Mouse (Mus musculus) liver, embryonic 13.5 days (tissue): ENCODE data around the gene Phospho1. TPM values are rescaled to one million over a fixed set of nuclear protein-coding genes. Genes with fewer than 3 reads are reported as not detected.
A peak's percentile ranks its signal among the peaks of the same experiment; 100 is the strongest.

Experiments
- ATAC-seq: fragments of 200-750 bp; cut with Nextera tagmentation; 2 replicates; pipeline ENCODE4 v1.8.0; 2017; ENCODE audit warnings: low read depth, mild to moderate bottlenecking, moderate number of reproducible peaks, moderate library complexity
- DNase-seq: peaks from one replicate; pipeline ENCODE4 v3.0.0; 2022
- H3K27ac ChIP-seq: fragments of 300-500 bp; sonication (generic); 2 replicates; pipeline ENCODE4 v1.5.1; 2015; ENCODE audit warnings: moderate library complexity, mild to moderate bottlenecking, inconsistent platforms
- H3K27me3 ChIP-seq: fragments of 300-500 bp; sonication (generic); 2 replicates; pipeline ENCODE4 v1.6.1; 2015; ENCODE audit warnings: mild to moderate bottlenecking, inconsistent platforms
- H3K36me3 ChIP-seq: fragments of 300-500 bp; sonication (generic); 2 replicates; pipeline ENCODE4 v1.6.1; 2015; ENCODE audit warnings: mild to moderate bottlenecking, inconsistent platforms
- H3K4me1 ChIP-seq: fragments of 300-500 bp; sonication (generic); replicated peaks from 2 replicates; pipeline ENCODE4 v1.6.1; 2015; ENCODE audit warnings: inconsistent platforms
- H3K4me2 ChIP-seq: fragments of 300-500 bp; sonication (generic); 2 replicates; pipeline ENCODE4 v1.6.1; 2015; ENCODE audit warnings: inconsistent platforms, mild to moderate bottlenecking, moderate library complexity
- H3K4me3 ChIP-seq: fragments of 300-500 bp; sonication (generic); replicated peaks from 2 replicates; pipeline ENCODE4 v1.5.1; 2015; ENCODE audit warnings: mild to moderate bottlenecking, inconsistent platforms
- H3K9ac ChIP-seq: fragments of 300-500 bp; sonication (generic); 2 replicates; pipeline ENCODE4 v1.6.1; 2015; ENCODE audit warnings: mild to moderate bottlenecking, inconsistent platforms
- H3K9me3 ChIP-seq: fragments of 300-500 bp; sonication (generic); replicated peaks from 2 replicates; pipeline ENCODE4 v1.6.1; 2016; ENCODE audit warnings: inconsistent platforms
- WGBS: fragments of 180-500 bp; shearing (Covaris S2); methylation state at CpG from one replicate; pipeline ENCODE4 v1.1.7; 2015; ENCODE audit not compliant: insufficient replicate concordance; 5-methylcytosine and 5-hydroxymethylcytosine counted together
- polyA plus RNA-seq: library from polyadenylated mRNA; unstranded; fragments of >200 nt; fragmentation: Nextera tagmentation; extraction: Ambion mirVana; gene quantifications from 2 replicates; pipeline ENCODE4 v1.2.1, GENCODE M21; 2015

The Phospho1 gene
- polyA plus RNA-seq, 1 experiment from 2014 or later, result 6.2 TPM

DNA sequence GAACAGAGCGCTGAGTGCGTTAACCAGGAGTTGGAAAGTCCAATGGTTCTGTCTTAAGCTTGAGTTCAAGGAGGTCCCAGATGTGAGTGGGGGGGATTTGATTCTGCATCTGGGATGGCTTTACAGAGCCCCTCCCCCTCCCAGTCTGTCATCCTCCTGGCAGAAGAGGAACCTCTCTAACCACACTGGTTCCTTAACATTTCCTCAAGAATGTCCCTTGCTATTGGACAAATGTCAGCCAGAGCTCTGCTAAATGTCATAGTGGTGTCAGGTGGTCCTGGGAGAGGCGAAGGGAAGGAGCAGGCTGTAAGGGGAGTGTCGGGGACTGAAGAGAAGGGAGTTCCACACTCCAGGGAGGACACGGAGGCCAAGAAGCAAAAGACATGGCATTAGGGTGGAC, 18.7 kb downstream of the Phospho1 start:
- ATAC-seq (no peak), DNase-seq (no peak)
- Histone ChIP-seq H3K9me3 (no peaks in the 10 kb centered on the region), H3K4me3 (no peak overlapping the region), H3K36me3 (no peaks in the 10 kb centered on the region), H3K4me1 (peaks cover 58% of the 10 kb centered on the region), H3K27ac (peak overlapping the region; percentile 58; the same call in 1 of the 2 replicates), H3K4me2 (peak overlapping the region; percentile 57), H3K27me3 (peaks cover 19% of the 10 kb centered on the region), H3K9ac (no peak overlapping the region)
- 31% methylated on average over 5 of the region's 5 CpGs for WGBS

DNA sequence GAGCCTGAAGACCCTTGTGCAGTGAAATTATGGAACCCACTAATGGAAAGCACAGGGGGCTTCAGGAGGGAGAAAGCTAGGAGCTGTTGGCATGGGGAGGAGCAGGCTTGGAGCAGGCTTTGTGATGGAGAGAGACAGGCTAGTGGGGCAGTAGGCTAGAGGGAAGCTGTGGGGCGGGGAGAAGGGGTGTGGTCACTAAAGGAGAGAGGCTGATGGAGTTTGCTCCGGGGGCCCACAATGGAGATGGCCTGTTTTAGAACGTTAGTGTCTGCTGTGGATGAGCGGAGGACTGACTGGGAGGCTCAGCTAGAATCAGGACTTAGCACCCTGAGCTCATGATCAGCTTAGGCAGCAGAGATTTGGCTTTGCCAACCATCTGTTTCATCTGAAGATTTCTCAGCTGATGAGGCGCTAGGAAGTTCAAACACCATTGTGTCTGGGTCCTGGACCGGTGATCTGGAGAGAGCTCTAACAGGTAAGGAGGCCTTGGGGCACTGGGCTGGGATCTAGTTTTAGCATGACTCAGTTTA, 19.2 kb downstream of the Phospho1 start:
- no peak overlapping the region for H3K9ac ChIP-seq
- H3K27ac ChIP-seq, result peak overlapping the region; percentile 11; the same call in 1 of the 2 replicates
- H3K27me3 ChIP-seq, result peaks cover 19% of the 10 kb centered on the region
- peaks cover 53% of the 10 kb centered on the region for H3K4me1 ChIP-seq
- no peak for ATAC-seq
- no peaks in the 10 kb centered on the region for H3K9me3 ChIP-seq
- WGBS, result 29% methylated on average over 6 of the region's 6 CpGs
- no peaks in the 10 kb centered on the region for H3K36me3 ChIP-seq
- no peak for DNase-seq
- H3K4me3 ChIP-seq, result no peak overlapping the region
- peak overlapping the region; percentile 17 for H3K4me2 ChIP-seq

DNA sequence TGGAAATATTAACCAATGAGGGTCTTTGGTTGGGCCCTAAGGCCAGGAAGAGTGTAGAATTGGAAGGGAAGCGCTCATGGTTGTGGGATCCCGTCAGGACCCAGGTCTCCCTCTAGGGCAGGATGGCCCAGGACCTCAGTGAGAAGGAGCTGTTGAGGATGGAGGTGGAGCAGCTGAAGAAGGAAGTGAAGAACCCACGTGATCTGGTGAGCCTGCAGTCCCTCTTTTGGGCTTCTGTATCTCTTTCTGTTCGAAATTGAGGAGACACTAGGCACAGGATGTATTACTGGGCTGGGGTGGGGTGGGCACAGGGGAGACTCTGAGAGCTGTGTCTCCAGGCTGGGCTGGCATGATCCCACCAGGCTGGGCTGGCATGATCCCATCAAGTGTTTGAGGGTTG, 20.6 kb downstream of the Phospho1 start:
- Histone ChIP-seq H3K4me3 (no peak overlapping the region), H3K36me3 (no peaks in the 10 kb centered on the region), H3K4me1 (peaks cover 42% of the 10 kb centered on the region), H3K9me3 (no peaks in the 10 kb centered on the region), H3K4me2 (no peak overlapping the region), H3K9ac (no peak overlapping the region), H3K27ac (no peak overlapping the region), H3K27me3 (peaks cover 21% of the 10 kb centered on the region)
- WGBS, result 39% methylated on average over 4 of the region's 4 CpGs
- ATAC-seq (no peak), DNase-seq (no peak)

DNA sequence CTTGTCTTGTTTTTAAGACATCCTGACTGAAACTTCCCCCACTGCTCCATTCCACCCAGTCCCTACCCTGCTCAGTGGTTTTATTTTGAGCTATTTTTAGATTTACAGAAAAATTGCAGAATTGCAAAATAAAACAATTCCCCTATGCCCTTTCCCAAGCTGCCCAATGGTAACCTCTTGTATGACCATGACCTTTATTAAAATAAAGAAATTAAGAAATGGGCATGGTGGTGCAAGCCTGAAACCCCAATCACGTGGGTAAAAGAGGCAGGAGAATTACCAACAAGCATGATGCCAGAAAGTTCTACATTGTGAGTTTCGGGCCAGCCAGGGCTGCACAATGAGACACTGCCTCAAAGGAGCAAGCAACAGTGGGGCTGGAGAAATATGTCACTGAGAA, 26.6 kb downstream of the Phospho1 start:
- DNase-seq, result no peak
- no peak overlapping the region for H3K27ac ChIP-seq
- peaks cover 6% of the 10 kb centered on the region; the same call in 1 of the 2 replicates for H3K4me1 ChIP-seq
- peaks cover 18% of the 10 kb centered on the region for H3K27me3 ChIP-seq
- H3K9ac ChIP-seq, result no peak overlapping the region
- ATAC-seq, result no peak
- H3K36me3 ChIP-seq, result no peaks in the 10 kb centered on the region
- WGBS, result 55% methylated on average over 2 of the region's 2 CpGs
- H3K9me3 ChIP-seq, result no peaks in the 10 kb centered on the region
- no peak overlapping the region for H3K4me2 ChIP-seq
- H3K4me3 ChIP-seq, result no peak overlapping the region

DNA sequence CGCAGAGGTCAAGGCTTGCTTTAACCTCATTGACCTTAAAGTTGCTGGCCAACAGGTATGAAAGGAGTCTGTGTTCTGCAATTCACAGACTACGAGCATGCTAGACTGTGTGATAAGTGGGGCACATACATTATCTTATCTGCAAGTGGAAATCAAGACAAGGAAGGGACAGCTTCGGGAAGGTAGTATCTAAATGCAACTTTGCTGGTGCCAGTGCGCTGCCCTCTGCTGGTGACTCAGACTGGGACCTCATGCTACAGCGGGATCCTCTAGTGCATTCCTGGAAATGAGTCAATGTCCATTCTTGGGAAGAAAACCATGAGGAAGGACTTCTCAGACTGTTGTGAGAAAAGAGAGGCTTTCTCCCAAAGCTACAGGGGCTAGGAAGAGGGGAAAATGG, 29.4 kb downstream of the Phospho1 start:
- no peak for ATAC-seq
- Histone ChIP-seq H3K27ac (no peak overlapping the region), H3K4me3 (no peak overlapping the region), H3K36me3 (no peaks in the 10 kb centered on the region), H3K4me1 (peaks cover 18% of the 10 kb centered on the region), H3K9ac (no peak overlapping the region), H3K27me3 (peaks cover 18% of the 10 kb centered on the region), H3K9me3 (no peaks in the 10 kb centered on the region), H3K4me2 (no peak overlapping the region)
- no peak for DNase-seq
- WGBS, result 37% methylated on average over 5 of the region's 5 CpGs

DNA sequence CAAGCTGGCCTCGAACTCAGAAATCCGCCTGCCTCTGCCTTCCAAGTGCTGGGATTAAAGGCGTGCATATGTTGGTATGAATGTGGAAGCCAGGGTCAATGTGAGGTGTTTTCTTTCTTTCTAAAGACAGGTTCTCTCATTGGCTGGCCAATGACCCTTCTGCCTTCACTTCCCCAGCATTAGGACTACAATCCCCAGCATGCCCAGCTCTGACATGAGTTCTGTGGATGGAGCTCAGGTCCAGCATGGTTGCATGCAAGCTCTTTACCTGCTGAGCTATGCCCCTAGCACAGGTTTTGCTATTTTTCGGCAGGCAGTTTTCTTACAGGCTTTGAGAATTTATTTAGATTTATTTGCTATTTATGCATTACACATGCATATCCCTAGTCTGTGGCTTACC, 33.0 kb downstream of the Phospho1 start:
- Histone ChIP-seq H3K36me3 (0 out of 2 replicates have a peak, but pooled peaks cover 6% of the 10 kb centered on the region), H3K4me1 (peaks cover 44% of the 10 kb centered on the region), H3K27me3 (peaks cover 9% of the 10 kb centered on the region), H3K9ac (peak overlapping the region; percentile 80; the same call in 1 of the 2 replicates), H3K4me3 (peak overlapping the region; percentile 89; the same call in 1 of the 2 replicates), H3K27ac (no peak overlapping the region), H3K9me3 (no peaks in the 10 kb centered on the region), H3K4me2 (peak overlapping the region; percentile 81)
- 74% methylated on average over 4 of the region's 4 CpGs for WGBS
- DNase-seq (no peak), ATAC-seq (no peak)

DNA sequence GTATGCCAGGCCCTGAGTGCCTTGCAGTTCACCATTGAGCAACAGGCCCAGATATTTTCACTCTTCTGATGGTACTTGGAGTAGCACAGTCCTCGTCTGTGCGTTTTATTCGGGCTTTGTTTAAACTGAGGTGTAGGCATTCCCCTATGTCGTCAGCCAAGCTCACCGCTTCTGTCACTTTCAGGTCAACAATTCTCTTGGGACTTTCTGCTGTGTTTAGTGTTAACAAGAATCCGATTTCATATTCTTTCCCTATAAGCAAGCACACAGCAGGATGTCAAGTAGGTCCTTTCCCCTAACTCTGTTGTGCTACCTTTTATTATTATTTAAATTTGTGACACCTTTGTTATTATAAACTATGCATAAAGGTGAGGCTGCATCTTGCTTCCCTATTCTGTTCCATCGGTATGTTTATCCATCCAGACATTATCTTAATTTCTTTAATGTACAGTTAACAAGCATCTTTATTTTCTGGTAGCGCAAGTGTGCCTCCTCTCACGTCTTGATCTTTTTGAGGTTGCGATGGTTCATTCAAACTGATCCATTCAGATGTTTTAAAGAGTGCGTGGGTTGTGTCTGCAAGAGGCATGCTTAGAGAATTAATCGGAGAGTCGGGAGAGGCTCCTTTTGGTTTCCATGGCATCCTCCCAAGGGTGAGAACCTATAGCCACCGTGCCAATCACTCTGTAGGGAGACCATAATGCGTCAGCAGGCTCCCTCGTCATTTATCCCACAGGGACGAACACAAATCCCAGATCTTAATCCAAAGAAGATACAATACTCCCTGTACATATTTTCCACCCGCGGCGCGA, 33.6 kb downstream of the Phospho1 start:
- Histone ChIP-seq H3K27me3 (peaks cover 3% of the 10 kb centered on the region), H3K4me2 (peak overlapping the region; percentile 81), H3K4me3 (peak overlapping the region; percentile 89), H3K9ac (peak overlapping the region; percentile 80), H3K4me1 (peaks cover 45% of the 10 kb centered on the region), H3K9me3 (no peaks in the 10 kb centered on the region), H3K27ac (peak overlapping the region; percentile 96), H3K36me3 (0 out of 2 replicates have a peak, but pooled peaks cover 6% of the 10 kb centered on the region)
- WGBS, result 31% methylated on average over 21 of the region's 21 CpGs
- DNase-seq, result no peak
- ATAC-seq, result no peak

DNA sequence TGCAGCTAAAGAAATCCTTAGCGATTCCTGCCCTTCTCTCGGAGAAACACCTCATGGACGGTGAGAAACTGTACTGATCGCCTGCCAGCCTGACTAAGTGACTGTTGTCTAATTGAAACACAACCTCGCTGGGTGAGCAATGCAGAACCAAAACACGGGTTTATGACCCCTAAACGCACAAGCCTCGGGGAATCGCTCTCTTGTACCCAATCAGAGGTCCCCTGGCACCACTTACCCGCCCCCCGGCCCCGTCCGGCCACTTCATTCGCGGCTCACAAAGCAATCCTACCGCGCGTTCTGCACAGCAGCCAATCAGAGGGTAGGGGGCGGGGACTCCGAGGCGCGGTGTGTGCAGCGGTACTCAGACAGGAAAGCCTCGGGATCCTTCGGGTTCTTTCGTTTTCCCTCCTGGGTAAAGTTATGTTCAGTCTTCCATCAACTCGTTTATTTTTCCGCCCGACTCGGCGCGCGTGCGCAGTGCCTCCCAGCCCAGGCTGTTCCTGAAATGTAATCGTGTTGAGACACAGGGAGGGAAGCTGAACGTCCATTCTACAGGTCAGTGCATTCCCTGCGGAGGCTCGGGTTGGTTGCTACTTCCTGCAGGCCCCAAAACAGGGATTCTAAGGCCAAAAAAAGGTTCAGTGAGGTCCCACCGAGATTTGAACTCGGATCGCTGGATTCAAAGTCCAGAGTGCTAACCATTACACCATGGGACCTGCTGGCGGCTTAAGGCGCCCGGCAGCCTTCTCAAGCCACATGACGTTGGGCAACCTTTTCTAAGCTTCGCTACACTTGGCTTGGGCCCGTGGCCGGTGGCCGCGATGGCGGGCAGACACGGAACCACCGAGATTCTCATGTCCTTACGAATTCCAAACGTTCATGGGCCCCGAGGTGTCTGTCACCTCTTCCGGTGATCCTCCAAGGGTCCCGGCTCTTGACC, 34.5 kb downstream of the Phospho1 start:
- WGBS, result under 1% methylated on average over 58 of the region's 58 CpGs
- H3K9ac ChIP-seq, result peak overlapping the region; percentile 91
- ATAC-seq (peak; percentile 95), DNase-seq (peak; percentile 97)
- no peaks in the 10 kb centered on the region for H3K9me3 ChIP-seq
- H3K27ac ChIP-seq, result peak overlapping the region; percentile 96
- H3K4me2 ChIP-seq, result peak overlapping the region; percentile 81
- peaks cover 41% of the 10 kb centered on the region for H3K4me1 ChIP-seq
- no peaks in the 10 kb centered on the region for H3K27me3 ChIP-seq
- peak overlapping the region; percentile 89 for H3K4me3 ChIP-seq
- H3K36me3 ChIP-seq, result 0 out of 2 replicates have a peak, but pooled peaks cover 6% of the 10 kb centered on the region

DNA sequence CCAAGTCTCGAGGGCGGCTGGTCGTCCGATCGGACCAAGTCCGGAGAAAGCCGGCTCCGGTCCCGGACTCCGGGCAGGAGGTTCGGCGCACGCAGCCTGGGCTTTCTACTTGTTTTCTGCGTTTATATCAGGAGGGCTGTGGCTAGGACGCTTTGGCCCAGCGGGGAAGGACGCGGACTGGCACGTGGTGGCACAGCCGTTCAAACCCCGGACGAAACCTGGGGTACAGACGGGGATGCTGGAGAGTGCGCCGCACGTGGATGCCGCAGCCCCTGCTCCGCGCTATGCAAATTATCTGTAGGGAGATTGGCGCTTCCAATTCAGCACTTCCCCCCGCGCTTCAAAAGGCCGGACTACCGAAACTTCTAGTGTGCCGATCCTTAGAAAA, 35.2 kb downstream of the Phospho1 start:
- under 1% methylated on average over 35 of the region's 35 CpGs for WGBS
- peak; percentile 71 for DNase-seq
- peak overlapping the region; percentile 91 for H3K9ac ChIP-seq

DNA sequence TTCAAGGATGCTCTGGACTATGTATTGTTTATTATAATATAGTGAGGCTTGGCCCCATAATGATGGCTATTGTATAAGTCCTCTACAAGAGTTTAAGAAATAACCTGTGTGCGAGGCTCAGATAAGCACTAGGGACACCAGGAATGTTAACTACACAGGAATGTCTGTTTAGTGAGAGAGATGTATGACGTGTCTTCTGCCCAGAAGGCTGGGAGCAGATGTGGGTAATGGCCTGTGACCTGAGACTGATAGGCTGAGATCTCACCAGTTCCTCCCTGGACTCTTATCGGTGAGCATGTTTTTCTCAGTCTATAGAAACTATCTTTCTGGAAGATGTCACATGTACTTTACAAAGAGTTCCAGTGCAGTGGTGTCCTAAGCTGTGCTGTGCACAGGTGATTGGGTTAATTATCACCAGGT, 35.8 kb downstream of the Phospho1 start:
- H3K9me3 ChIP-seq, result no peaks in the 10 kb centered on the region
- peak overlapping the region; percentile 96 for H3K27ac ChIP-seq
- peak overlapping the region; percentile 81 for H3K4me2 ChIP-seq
- DNase-seq (peak; percentile 71), ATAC-seq (peak; percentile 58)
- WGBS, result 10% methylated on average over 3 of the region's 3 CpGs
- peaks cover 40% of the 10 kb centered on the region for H3K4me1 ChIP-seq
- peak overlapping the region; percentile 89 for H3K4me3 ChIP-seq
- no peaks in the 10 kb centered on the region for H3K27me3 ChIP-seq
- H3K36me3 ChIP-seq, result 0 out of 2 replicates have a peak, but pooled peaks cover 6% of the 10 kb centered on the region
- peak overlapping the region; percentile 91 for H3K9ac ChIP-seq

More for the DNA sequence above, 35.2 kb downstream of the Phospho1 start:
- H3K9me3 ChIP-seq, result no peaks in the 10 kb centered on the region
- H3K27me3 ChIP-seq, result no peaks in the 10 kb centered on the region
- H3K36me3 ChIP-seq, result 0 out of 2 replicates have a peak, but pooled peaks cover 6% of the 10 kb centered on the region
- peak overlapping the region; percentile 96 for H3K27ac ChIP-seq
- peak overlapping the region; percentile 89 for H3K4me3 ChIP-seq
- peak; percentile 49 for ATAC-seq
- peak overlapping the region; percentile 81 for H3K4me2 ChIP-seq
- H3K4me1 ChIP-seq, result peaks cover 40% of the 10 kb centered on the region
